Mouse (Mus musculus): ENCODE measurements at regions not wholly inside any gene's neighbourhood (a gene's known extent, or its start where the extent isn't known, plus 50 kb on each side); places are given as distances from the start of the nearest gene placed in this dataset.
"Not testable (repeated sequence)": the region's sequence is repeated elsewhere in the genome, so short reads cannot be mapped to it uniquely, and the experiment has no call there.

GRCm38 (mm10) chr2:15273446-15273845, 218.6 kb upstream of the Nsun6 start:
- Histone ChIP-seq H3K4me2 (no peak overlapping the region), H3K9me3 (replicated peaks) (no peaks in the 10 kb centered on the region), H3K36me3 (no peaks in the 10 kb centered on the region), H3K4me3 (no peak overlapping the region), H3K27ac (no peak overlapping the region), H3K4me1 (no peaks in the 10 kb centered on the region), H3K9ac (no peak overlapping the region), H3K27me3 (replicated peaks) (no peaks in the 10 kb centered on the region)
- no peak for ATAC-seq
- WGBS (ENCODE audit: insufficient replicate concordance) = 78% methylated on average over 3 of the region's 3 CpGs

GRCm38 (mm10) chr2:15260486-15261165, 205.8 kb upstream of the Nsun6 start:
- Histone ChIP-seq H3K9me3 (replicated peaks) (no peaks in the 10 kb centered on the region), H3K4me3 (no peak overlapping the region), H3K9ac (no peak overlapping the region), H3K4me2 (no peak overlapping the region), H3K4me1 (no peaks in the 10 kb centered on the region), H3K27me3 (replicated peaks) (no peaks in the 10 kb centered on the region), H3K36me3 (no peaks in the 10 kb centered on the region), H3K27ac (no peak overlapping the region)
- 23% methylated on average over 4 of the region's 4 CpGs for WGBS (ENCODE audit: insufficient replicate concordance)
- no peak for ATAC-seq

- not testable (repeated sequence) for H3K4me2 ChIP-seq; H3K9ac ChIP-seq; H3K27ac ChIP-seq; H3K4me3 ChIP-seq; H3K36me3 ChIP-seq; H3K9me3 ChIP-seq (replicated peaks); H3K4me1 ChIP-seq; H3K27me3 ChIP-seq (replicated peaks); ATAC-seq
- 79% methylated on average over 1 of the region's 1 CpGs for WGBS (ENCODE audit: insufficient replicate concordance)
Measured at GRCm38 (mm10) chr2:15242276-15242675, 187.4 kb upstream of the Nsun6 start.

GRCm38 (mm10) chr2:15221910-15222309, 167.0 kb upstream of the Nsun6 start:
- Histone ChIP-seq H3K4me3 (no peak overlapping the region), H3K4me2 (no peak overlapping the region), H3K27ac (no peak overlapping the region), H3K9me3 (replicated peaks) (no peaks in the 10 kb centered on the region), H3K4me1 (no peaks in the 10 kb centered on the region), H3K9ac (no peak overlapping the region), H3K36me3 (no peaks in the 10 kb centered on the region), H3K27me3 (replicated peaks) (no peaks in the 10 kb centered on the region)
- 33% methylated on average over 4 of the region's 4 CpGs for WGBS (ENCODE audit: insufficient replicate concordance)
- no peak for ATAC-seq

- no peak overlapping the region for H3K4me3 ChIP-seq
- H3K36me3 ChIP-seq = no peaks in the 10 kb centered on the region
- no peak overlapping the region for H3K9ac ChIP-seq
- no peaks in the 10 kb centered on the region for H3K9me3 ChIP-seq (replicated peaks)
- ATAC-seq = no peak
- H3K27me3 ChIP-seq (replicated peaks) = no peaks in the 10 kb centered on the region
- H3K4me1 ChIP-seq = no peaks in the 10 kb centered on the region
- H3K27ac ChIP-seq = no peak overlapping the region
- WGBS (ENCODE audit: insufficient replicate concordance) = 59% methylated on average over 1 of the region's 1 CpGs
- no peak overlapping the region for H3K4me2 ChIP-seq
Measured at GRCm38 (mm10) chr2:15188091-15188490, 133.2 kb upstream of the Nsun6 start.

- Histone ChIP-seq H3K4me1 (no peaks in the 10 kb centered on the region), H3K36me3 (no peaks in the 10 kb centered on the region), H3K27ac (no peak overlapping the region), H3K27me3 (replicated peaks) (no peaks in the 10 kb centered on the region), H3K4me3 (no peak overlapping the region), H3K4me2 (no peak overlapping the region), H3K9ac (no peak overlapping the region), H3K9me3 (replicated peaks) (no peaks in the 10 kb centered on the region)
- ATAC-seq = no peak
- 57% methylated on average over 3 of the region's 3 CpGs for WGBS (ENCODE audit: insufficient replicate concordance)
Measured at GRCm38 (mm10) chr2:15181000-15181399, 126.1 kb upstream of the Nsun6 start.

- no peaks in the 10 kb centered on the region for H3K9me3 ChIP-seq (replicated peaks)
- H3K4me2 ChIP-seq = no peak overlapping the region
- H3K27me3 ChIP-seq (replicated peaks) = no peaks in the 10 kb centered on the region
- peaks cover 37% of the 10 kb centered on the region for H3K4me1 ChIP-seq
- H3K4me3 ChIP-seq = no peak overlapping the region
- H3K27ac ChIP-seq = no peak overlapping the region
- no peaks in the 10 kb centered on the region for H3K36me3 ChIP-seq
- no peak for ATAC-seq
- H3K9ac ChIP-seq = no peak overlapping the region
Measured at GRCm38 (mm10) chr2:15166435-15167024, 111.7 kb upstream of the Nsun6 start.

GRCm38 (mm10) chr2:15165830-15166229, 111.0 kb upstream of the Nsun6 start:
- 53% methylated on average over 3 of the region's 3 CpGs for WGBS (ENCODE audit: insufficient replicate concordance)
- no peaks in the 10 kb centered on the region for H3K27me3 ChIP-seq (replicated peaks)
- no peak overlapping the region for H3K4me3 ChIP-seq
- H3K36me3 ChIP-seq = no peaks in the 10 kb centered on the region
- H3K9me3 ChIP-seq (replicated peaks) = no peaks in the 10 kb centered on the region
- H3K9ac ChIP-seq = no peak overlapping the region
- H3K4me2 ChIP-seq = no peak overlapping the region
- 0 out of 2 replicates have a peak, but pooled peaks have one; percentile 36 for ATAC-seq
- H3K4me1 ChIP-seq = peaks cover 37% of the 10 kb centered on the region
- H3K27ac ChIP-seq = peak overlapping the region; percentile 30; the same call in 1 of the 2 replicates

- WGBS (ENCODE audit: insufficient replicate concordance) = 23% methylated on average over 6 of the region's 6 CpGs
- Histone ChIP-seq H3K4me2 (peak overlapping the region; percentile 56), H3K36me3 (no peaks in the 10 kb centered on the region), H3K27ac (peak overlapping the region; percentile 91), H3K4me3 (peak overlapping the region; percentile 9; the same call in 1 of the 2 replicates), H3K27me3 (replicated peaks) (no peaks in the 10 kb centered on the region), H3K9ac (no peak overlapping the region; the same call in 1 of the 2 replicates), H3K4me1 (peaks cover 37% of the 10 kb centered on the region), H3K9me3 (replicated peaks) (no peaks in the 10 kb centered on the region)
- ATAC-seq = peak; percentile 96
Measured at GRCm38 (mm10) chr2:15163732-15164418, 109.0 kb upstream of the Nsun6 start.

- H3K27me3 ChIP-seq (replicated peaks) = no peaks in the 10 kb centered on the region
- no peak overlapping the region for H3K4me3 ChIP-seq
- H3K9ac ChIP-seq = no peak overlapping the region
- ATAC-seq = no peak
- no peaks in the 10 kb centered on the region for H3K36me3 ChIP-seq
- 64% methylated on average over 1 of the region's 1 CpGs for WGBS (ENCODE audit: insufficient replicate concordance)
- H3K4me1 ChIP-seq = peaks cover 37% of the 10 kb centered on the region
- H3K27ac ChIP-seq = no peak overlapping the region
- no peak overlapping the region for H3K4me2 ChIP-seq
- H3K9me3 ChIP-seq (replicated peaks) = no peaks in the 10 kb centered on the region
Measured at GRCm38 (mm10) chr2:15161831-15162230, 107.0 kb upstream of the Nsun6 start.

- Histone ChIP-seq H3K4me1 (peaks cover 4% of the 10 kb centered on the region), H3K4me3 (no peak overlapping the region), H3K36me3 (no peaks in the 10 kb centered on the region), H3K9ac (no peak overlapping the region), H3K27me3 (replicated peaks) (no peaks in the 10 kb centered on the region), H3K4me2 (no peak overlapping the region), H3K27ac (no peak overlapping the region), H3K9me3 (replicated peaks) (no peaks in the 10 kb centered on the region)
- ATAC-seq = no peak
Measured at GRCm38 (mm10) chr2:15157622-15158021, 102.8 kb upstream of the Nsun6 start.

GRCm38 (mm10) chr2:15150823-15151222, 96.0 kb upstream of the Nsun6 start:
- no peak for ATAC-seq
- Histone ChIP-seq H3K9ac (no peak overlapping the region), H3K27ac (no peak overlapping the region), H3K27me3 (replicated peaks) (no peaks in the 10 kb centered on the region), H3K4me1 (peaks cover 5% of the 10 kb centered on the region), H3K9me3 (replicated peaks) (no peaks in the 10 kb centered on the region), H3K4me3 (no peak overlapping the region), H3K4me2 (no peak overlapping the region), H3K36me3 (no peaks in the 10 kb centered on the region)
- WGBS (ENCODE audit: insufficient replicate concordance) = 95% methylated on average over 1 of the region's 1 CpGs
